Mouse (Mus musculus) kidney, embryonic 16.5 days (tissue): Measurements from ENCODE around the gene Sparc. TPM values are rescaled to one million over a fixed set of nuclear protein-coding genes. Genes with fewer than 3 reads are reported as not detected.

Source experiments
- ATAC-seq: fragments of 200-750 bp; cut with Nextera tagmentation; 2 replicates; pipeline ENCODE4 v1.8.0; 2017; ENCODE audit warnings: moderate TSS enrichment; ENCODE audit not compliant: low FRiP score, low TSS enrichment
- H3K27ac ChIP-seq: fragments of 300-500 bp; sonication (generic); 2 replicates; pipeline ENCODE4 v1.5.1; 2014; ENCODE audit warnings: low read length
- H3K27me3 ChIP-seq: fragments of 300-500 bp; sonication (generic); 2 replicates; pipeline ENCODE4 v1.6.1; 2014; ENCODE audit warnings: low read length, control low read depth, mixed read lengths; ENCODE audit not compliant: insufficient read depth
- H3K36me3 ChIP-seq: fragments of 300-500 bp; sonication (generic); 2 replicates; pipeline ENCODE4 v1.6.1; 2014; ENCODE audit warnings: low read length, control low read depth, mixed read lengths; ENCODE audit not compliant: insufficient read depth
- H3K4me1 ChIP-seq: fragments of 300-500 bp; sonication (generic); 2 replicates; pipeline ENCODE4 v1.6.1; 2014; ENCODE audit warnings: low read length, control low read depth, mixed read lengths; ENCODE audit not compliant: insufficient read depth
- H3K4me2 ChIP-seq: fragments of 300-500 bp; sonication (generic); replicated peaks from 2 replicates; pipeline ENCODE4 v1.6.1; 2014; ENCODE audit warnings: low read depth, low read length
- H3K4me3 ChIP-seq: fragments of 300-500 bp; sonication (generic); 2 replicates; pipeline ENCODE4 v1.5.1; 2014; ENCODE audit warnings: mild to moderate bottlenecking, low read length
- H3K9ac ChIP-seq: fragments of 300-500 bp; sonication (generic); replicated peaks from 2 replicates; pipeline ENCODE4 v1.6.1; 2014; ENCODE audit warnings: low read length
- H3K9me3 ChIP-seq: fragments of 300-500 bp; sonication (generic); 2 replicates; pipeline ENCODE4 v1.6.1; 2016; ENCODE audit warnings: low read length, control low read depth
- WGBS: fragments of 180-500 bp; shearing (Covaris S2); extraction: QIAGEN DNeasy Blood & Tissue Kit; methylation state at CpG from one replicate; pipeline ENCODE4 v1.1.7; 2014; 5-methylcytosine and 5-hydroxymethylcytosine counted together
- polyA plus RNA-seq: library from polyadenylated mRNA; unstranded; fragments of >200 nt; fragmentation: Nextera tagmentation; extraction: Ambion mirVana; gene quantifications from 2 replicates; pipeline ENCODE4 v1.2.1, GENCODE M21; 2015

Gene Sparc
- polyA plus RNA-seq, 1 experiment from 2014 or later: 1,572 TPM

DNA sequence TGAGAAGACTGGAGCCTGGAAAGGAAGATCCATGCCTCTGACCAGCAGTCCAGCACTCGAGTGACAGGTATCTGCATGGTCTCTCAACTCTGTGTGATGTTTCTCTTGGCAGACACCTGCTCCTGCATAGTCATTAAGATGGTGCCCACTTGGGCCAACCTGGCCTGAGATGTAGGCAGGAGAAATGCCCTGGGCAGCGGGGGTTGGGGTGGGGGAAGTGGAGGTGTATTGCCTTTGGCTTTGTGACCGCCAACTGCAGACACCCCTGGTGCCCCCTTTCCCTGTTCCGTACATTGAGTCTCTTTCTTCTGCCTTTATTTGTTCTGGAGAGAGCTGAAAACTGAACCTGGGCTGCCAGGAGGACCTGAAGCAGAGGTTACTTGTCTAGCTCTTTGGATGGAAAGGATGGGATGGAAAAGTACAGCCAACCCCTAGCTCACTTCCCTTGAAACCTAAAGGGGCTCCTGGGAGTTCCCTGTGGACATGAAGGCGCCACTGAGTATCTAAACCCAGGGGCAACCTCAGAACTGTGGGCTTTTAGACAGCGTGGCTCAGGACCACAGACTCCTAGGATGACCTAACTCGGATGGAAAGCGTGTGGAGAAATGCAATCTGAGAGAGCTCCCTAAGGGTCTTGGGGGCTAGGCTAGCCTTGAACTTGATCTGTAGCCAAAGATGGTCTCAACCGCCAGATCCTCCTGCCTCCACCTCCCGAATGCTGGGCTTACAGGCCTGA, 10.1 kb downstream of the Sparc start:
- peaks cover 25% of the 10 kb centered on the region for H3K36me3 ChIP-seq
- H3K9me3 ChIP-seq: no peaks in the 10 kb centered on the region
- H3K4me1 ChIP-seq: peaks cover 72% of the 10 kb centered on the region
- no peak for ATAC-seq
- H3K4me3 ChIP-seq: no peak overlapping the region
- H3K27ac ChIP-seq: 0 out of 2 replicates have a peak overlapping the region, but pooled peaks have one; percentile 33
- no peak overlapping the region for H3K9ac ChIP-seq
- 93% methylated on average over 10 of the region's 10 CpGs for WGBS
- no peak overlapping the region for H3K4me2 ChIP-seq
- no peaks in the 10 kb centered on the region for H3K27me3 ChIP-seq

GRCm38 (mm10) chr11:55412034-55412433, 10.9 kb downstream of the Sparc start:
- peaks cover 33% of the 10 kb centered on the region for H3K36me3 ChIP-seq
- no peaks in the 10 kb centered on the region for H3K27me3 ChIP-seq
- H3K9me3 ChIP-seq: 0 out of 2 replicates have a peak, but pooled peaks cover 4% of the 10 kb centered on the region
- H3K27ac ChIP-seq: peak overlapping the region; percentile 33; the same call in 1 of the 2 replicates
- WGBS: 83% methylated on average over 7 of the region's 7 CpGs
- ATAC-seq: no peak
- H3K4me2 ChIP-seq: no peak overlapping the region
- H3K4me3 ChIP-seq: no peak overlapping the region
- no peak overlapping the region for H3K9ac ChIP-seq
- peaks cover 70% of the 10 kb centered on the region for H3K4me1 ChIP-seq

DNA sequence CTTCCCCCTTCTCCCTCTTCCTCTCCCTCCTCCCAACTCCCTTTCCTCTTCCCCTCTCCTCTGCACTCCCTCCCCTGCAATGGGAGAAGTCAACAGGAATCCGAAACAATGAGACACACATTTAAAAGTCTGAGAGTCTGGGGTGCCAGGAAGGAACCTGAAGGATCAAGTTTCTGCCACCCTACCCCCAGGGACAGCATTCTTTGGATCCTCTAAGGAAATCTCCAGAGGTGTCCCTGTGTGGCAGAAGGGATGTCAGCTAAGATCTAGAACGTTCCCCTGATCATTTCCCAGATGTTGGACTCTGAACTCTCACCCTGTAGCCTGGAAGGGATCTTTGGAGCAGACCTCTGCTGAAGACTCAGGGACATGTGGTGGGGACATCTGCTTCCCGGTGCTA, 12.5 kb downstream of the Sparc start:
- Histone ChIP-seq H3K9me3 (0 out of 2 replicates have a peak, but pooled peaks cover 4% of the 10 kb centered on the region), H3K27ac (peak overlapping the region; percentile 81), H3K9ac (no peak overlapping the region), H3K4me1 (peaks cover 64% of the 10 kb centered on the region), H3K36me3 (peaks cover 43% of the 10 kb centered on the region), H3K4me2 (no peak overlapping the region), H3K27me3 (no peaks in the 10 kb centered on the region), H3K4me3 (no peak overlapping the region)
- WGBS: 40% methylated on average over 3 of the region's 3 CpGs
- no peak for ATAC-seq

DNA sequence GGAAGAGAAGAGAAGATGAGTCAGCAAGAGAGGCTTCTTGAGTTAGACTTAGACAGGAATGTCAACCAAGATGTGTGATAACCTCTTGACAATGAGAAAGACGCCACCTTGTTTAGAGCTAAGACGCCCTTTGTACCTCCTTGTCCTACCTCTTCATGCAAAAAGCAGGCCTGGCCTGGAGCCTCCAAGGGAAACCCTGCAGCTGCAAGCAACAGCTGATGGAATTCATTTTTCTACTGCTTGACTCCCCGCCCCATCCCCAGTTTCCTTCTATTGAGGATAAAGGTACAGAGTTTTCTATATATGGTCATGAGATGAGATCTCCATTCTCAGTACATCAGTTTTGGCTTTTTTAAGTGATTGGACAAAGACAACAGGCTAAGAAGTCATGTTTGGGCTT, 13.0 kb downstream of the Sparc start:
- Histone ChIP-seq H3K27ac (peak overlapping the region; percentile 81), H3K9me3 (0 out of 2 replicates have a peak, but pooled peaks cover 4% of the 10 kb centered on the region), H3K9ac (no peak overlapping the region), H3K4me2 (no peak overlapping the region), H3K27me3 (no peaks in the 10 kb centered on the region), H3K4me3 (no peak overlapping the region), H3K36me3 (peaks cover 48% of the 10 kb centered on the region), H3K4me1 (peaks cover 62% of the 10 kb centered on the region)
- no peak for ATAC-seq
- WGBS: 81% methylated on average over 3 of the region's 3 CpGs

GRCm38 (mm10) chr11:55407133-55407532, 15.8 kb downstream of the Sparc start:
- Histone ChIP-seq H3K4me1 (peaks cover 33% of the 10 kb centered on the region), H3K9ac (no peak overlapping the region), H3K36me3 (peaks cover 67% of the 10 kb centered on the region)

DNA sequence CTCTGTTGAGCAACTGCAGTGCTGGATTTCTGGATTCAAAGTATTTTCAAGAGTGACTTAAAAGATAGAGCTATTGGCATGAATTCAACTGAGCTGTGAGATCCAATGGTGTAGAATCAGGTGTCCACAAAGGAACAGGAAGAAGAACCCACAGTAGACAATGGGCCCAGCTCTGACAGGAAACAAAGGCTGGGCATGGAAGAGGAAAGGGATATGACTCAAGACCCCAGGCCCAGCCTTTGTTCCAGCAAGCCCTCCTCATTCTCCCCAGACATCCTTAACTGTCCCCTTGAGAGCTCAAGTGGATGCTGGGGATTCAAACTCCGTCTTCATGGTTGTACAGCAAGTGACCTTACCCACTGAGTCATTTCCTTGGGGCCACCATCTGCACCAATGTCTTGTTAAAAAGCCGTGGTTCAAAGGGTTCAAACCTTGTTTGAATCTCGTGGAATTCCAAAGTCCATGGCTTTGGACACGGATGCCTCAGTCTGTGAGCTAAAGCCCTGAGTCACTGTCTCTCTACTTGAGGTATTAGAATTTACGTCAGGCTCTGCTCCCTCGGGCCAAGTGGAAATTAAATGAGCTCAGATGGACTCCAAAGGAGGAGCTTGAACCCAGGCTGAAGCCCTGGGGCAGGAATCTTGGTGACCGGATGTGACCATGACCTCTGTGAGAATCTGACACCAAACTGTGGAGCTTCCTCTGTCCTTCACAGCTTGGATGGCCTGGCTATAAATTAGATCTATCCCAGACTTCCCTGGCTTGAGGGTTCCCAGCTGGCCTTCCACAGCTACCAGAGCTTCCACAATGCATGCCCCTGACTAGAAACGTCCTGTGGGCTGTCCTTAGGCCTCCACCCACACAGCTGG, 17.1 kb downstream of the Sparc start:
- 0 out of 2 replicates have a peak, but pooled peaks cover 4% of the 10 kb centered on the region for H3K9me3 ChIP-seq
- no peak overlapping the region for H3K9ac ChIP-seq
- no peaks in the 10 kb centered on the region for H3K27me3 ChIP-seq
- H3K4me1 ChIP-seq: peaks cover 22% of the 10 kb centered on the region
- peaks cover 79% of the 10 kb centered on the region for H3K36me3 ChIP-seq
- H3K27ac ChIP-seq: peak overlapping the region; percentile 92
- no peak overlapping the region for H3K4me2 ChIP-seq
- 6% methylated on average over 8 of the region's 8 CpGs for WGBS
- no peak overlapping the region for H3K4me3 ChIP-seq
- peak; percentile 94 for ATAC-seq

More at GRCm38 (mm10) chr11:55407133-55407532, 15.8 kb downstream of the Sparc start:
- Histone ChIP-seq H3K27ac (peak overlapping the region; percentile 92), H3K4me3 (no peak overlapping the region), H3K27me3 (no peaks in the 10 kb centered on the region), H3K4me2 (no peak overlapping the region), H3K9me3 (0 out of 2 replicates have a peak, but pooled peaks cover 4% of the 10 kb centered on the region)
- no peak for ATAC-seq
- 80% methylated on average over 4 of the region's 4 CpGs for WGBS

GRCm38 (mm10) chr11:55404659-55405457, 18.1 kb downstream of the Sparc start:
- WGBS: 87% methylated on average over 9 of the region's 9 CpGs

DNA sequence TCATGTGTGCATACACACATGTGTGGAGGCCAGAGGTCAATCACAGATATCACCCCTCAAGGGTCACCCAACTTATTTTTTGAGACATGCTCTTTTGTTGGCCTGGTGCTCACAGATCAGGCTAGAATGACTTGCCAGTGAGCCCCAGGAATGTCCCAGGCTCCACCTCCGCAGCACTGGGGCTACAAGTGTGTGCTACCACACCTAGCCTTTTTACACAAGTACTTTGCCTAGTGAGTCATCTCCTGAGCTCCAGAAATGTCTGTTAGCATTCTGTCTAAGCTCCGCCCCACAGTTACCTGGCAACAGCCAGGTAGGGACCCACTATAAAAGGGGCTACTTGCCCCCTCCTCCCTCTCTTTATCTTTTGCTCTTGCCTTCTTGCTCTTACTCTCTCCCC, 22.1 kb downstream of the Sparc start:
- Histone ChIP-seq H3K4me3 (no peak overlapping the region), H3K27ac (no peak overlapping the region), H3K27me3 (no peaks in the 10 kb centered on the region), H3K36me3 (peaks cover 82% of the 10 kb centered on the region), H3K9ac (no peak overlapping the region), H3K9me3 (no peaks in the 10 kb centered on the region), H3K4me2 (no peak overlapping the region), H3K4me1 (peaks cover 3% of the 10 kb centered on the region; the same call in 1 of the 2 replicates)
- WGBS: 97% methylated on average over 2 of the region's 2 CpGs
- ATAC-seq: no peak

More at GRCm38 (mm10) chr11:55404659-55405457, 18.1 kb downstream of the Sparc start:
- peak overlapping the region; percentile 92 for H3K27ac ChIP-seq
- no peak overlapping the region for H3K9ac ChIP-seq
- H3K36me3 ChIP-seq: peaks cover 84% of the 10 kb centered on the region
- no peak overlapping the region for H3K4me2 ChIP-seq
- no peak overlapping the region for H3K4me3 ChIP-seq
- no peak for ATAC-seq
- H3K9me3 ChIP-seq: 0 out of 2 replicates have a peak, but pooled peaks cover 4% of the 10 kb centered on the region
- H3K27me3 ChIP-seq: no peaks in the 10 kb centered on the region
- H3K4me1 ChIP-seq: peaks cover 16% of the 10 kb centered on the region

GRCm38 (mm10) chr11:55398371-55398770, 24.6 kb downstream of the Sparc start:
- H3K36me3 ChIP-seq: peaks cover 78% of the 10 kb centered on the region
- H3K27me3 ChIP-seq: no peaks in the 10 kb centered on the region
- H3K27ac ChIP-seq: no peak overlapping the region
- WGBS: 93% methylated on average over 8 of the region's 8 CpGs
- no peak overlapping the region for H3K4me2 ChIP-seq
- no peak overlapping the region for H3K4me3 ChIP-seq
- H3K9ac ChIP-seq: no peak overlapping the region
- no peaks in the 10 kb centered on the region for H3K9me3 ChIP-seq
- no peaks in the 10 kb centered on the region for H3K4me1 ChIP-seq
- ATAC-seq: no peak
